Mouse (Mus musculus): ENCODE measurements at regions not wholly inside any gene's neighbourhood (a gene's known extent, or its start where the extent isn't known, plus 50 kb on each side); places are given as distances from the start of the nearest gene placed in this dataset.
"Not testable (repeated sequence)": the region's sequence is repeated elsewhere in the genome, so short reads cannot be mapped to it uniquely, and the experiment has no call there.

GRCm38 (mm10) chr11:56505068-56505467 lies 464.3 kb upstream of the Nmur2 start:
- WGBS, result 72% methylated on average over 4 of the region's 4 CpGs

GRCm38 (mm10) chr11:56514941-56515340 lies 474.1 kb upstream of the Nmur2 start:
- ATAC-seq (ENCODE audit: low read depth), result no peak
- H3K4me2 ChIP-seq, result no peak overlapping the region
- WGBS, result 61% methylated on average over 2 of the region's 2 CpGs
- no peak overlapping the region for H3K4me3 ChIP-seq
- no peaks in the 10 kb centered on the region for H3K4me1 ChIP-seq (replicated peaks)
- H3K27me3 ChIP-seq, result no peaks in the 10 kb centered on the region
- no peak overlapping the region for H3K9ac ChIP-seq
- H3K27ac ChIP-seq (replicated peaks), result no peak overlapping the region
- no peaks in the 10 kb centered on the region for H3K36me3 ChIP-seq
- H3K9me3 ChIP-seq, result no peaks in the 10 kb centered on the region

More at GRCm38 (mm10) chr11:56505068-56505467, 464.3 kb upstream of the Nmur2 start:
- no peaks in the 10 kb centered on the region for H3K27me3 ChIP-seq
- no peaks in the 10 kb centered on the region for H3K4me1 ChIP-seq (replicated peaks)
- no peaks in the 10 kb centered on the region for H3K36me3 ChIP-seq
- no peak overlapping the region for H3K27ac ChIP-seq (replicated peaks)
- H3K9me3 ChIP-seq, result no peaks in the 10 kb centered on the region
- H3K9ac ChIP-seq, result no peak overlapping the region
- no peak overlapping the region for H3K4me3 ChIP-seq
- no peak for ATAC-seq (ENCODE audit: low read depth)
- no peak overlapping the region for H3K4me2 ChIP-seq

GRCm38 (mm10) chr11:56518486-56518885 lies 477.7 kb upstream of the Nmur2 start:
- Histone ChIP-seq H3K4me1 (replicated peaks) (no peaks in the 10 kb centered on the region), H3K27ac (replicated peaks) (no peak overlapping the region), H3K4me2 (no peak overlapping the region), H3K4me3 (no peak overlapping the region), H3K36me3 (no peaks in the 10 kb centered on the region), H3K9ac (no peak overlapping the region), H3K27me3 (no peaks in the 10 kb centered on the region), H3K9me3 (no peaks in the 10 kb centered on the region)
- no peak for ATAC-seq (ENCODE audit: low read depth)
- WGBS, result 79% methylated on average over 2 of the region's 2 CpGs

- 63% methylated on average over 4 of the region's 4 CpGs for WGBS
- no peak for ATAC-seq (ENCODE audit: low read depth)
- H3K9me3 ChIP-seq, result 0 out of 2 replicates have a peak, but pooled peaks cover 4% of the 10 kb centered on the region
- H3K4me1 ChIP-seq (replicated peaks), result no peaks in the 10 kb centered on the region
- no peak overlapping the region for H3K4me2 ChIP-seq
- no peaks in the 10 kb centered on the region for H3K36me3 ChIP-seq
- H3K27me3 ChIP-seq, result no peaks in the 10 kb centered on the region
- no peak overlapping the region for H3K4me3 ChIP-seq
- H3K9ac ChIP-seq, result no peak overlapping the region
- H3K27ac ChIP-seq (replicated peaks), result no peak overlapping the region
These were observed 460.5 kb upstream of the Gria1 start for GRCm38 (mm10) chr11:56550736-56551135.

DNA sequence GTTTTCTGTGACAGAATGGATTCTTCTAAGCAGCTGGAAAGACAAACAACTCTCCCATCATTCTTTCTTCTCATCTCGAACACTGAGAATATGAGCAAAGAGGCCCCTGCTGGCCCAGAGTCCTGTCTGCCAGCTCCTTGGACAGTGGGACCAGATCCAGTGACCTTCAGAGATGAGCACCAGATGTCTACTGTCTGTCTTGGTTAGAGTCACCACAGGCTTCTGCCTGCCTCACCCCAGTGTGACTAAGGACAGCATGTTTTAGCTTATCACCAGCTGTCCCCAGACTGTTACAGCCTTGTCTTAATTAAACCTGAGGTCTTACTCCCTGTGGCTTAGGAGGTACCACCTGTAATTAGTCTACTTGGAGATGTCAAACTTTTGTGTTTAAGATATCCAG lies 454.9 kb upstream of the Gria1 start:
- 75% methylated on average over 1 of the region's 1 CpGs for WGBS
- H3K4me3 ChIP-seq, result no peak overlapping the region
- no peak overlapping the region for H3K9ac ChIP-seq
- no peaks in the 10 kb centered on the region for H3K4me1 ChIP-seq (replicated peaks)
- no peak for ATAC-seq (ENCODE audit: low read depth)
- H3K27me3 ChIP-seq, result no peaks in the 10 kb centered on the region
- no peak overlapping the region for H3K4me2 ChIP-seq
- H3K27ac ChIP-seq (replicated peaks), result no peak overlapping the region
- no peaks in the 10 kb centered on the region for H3K36me3 ChIP-seq
- H3K9me3 ChIP-seq, result 0 out of 2 replicates have a peak, but pooled peaks cover 4% of the 10 kb centered on the region

DNA sequence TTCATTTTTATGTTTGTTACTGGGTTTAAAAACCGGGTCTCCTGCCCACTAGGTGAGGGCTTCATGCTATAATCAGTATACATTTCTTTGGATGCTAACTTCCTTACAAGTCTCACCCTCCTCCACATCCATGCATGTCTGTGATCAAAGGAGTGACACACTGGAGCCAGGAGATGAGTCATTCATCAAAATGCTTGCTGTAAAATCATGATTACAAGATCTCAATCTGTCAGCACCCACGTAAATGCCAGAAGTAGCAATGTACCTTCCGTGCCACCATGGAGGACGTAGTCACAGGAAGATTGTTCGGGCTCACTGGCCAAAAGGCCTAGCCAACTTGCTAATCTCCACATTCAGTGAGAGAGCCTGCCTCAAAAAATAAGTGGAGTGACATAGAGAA lies 431.2 kb upstream of the Gria1 start:
- Histone ChIP-seq H3K9me3 (no peaks in the 10 kb centered on the region), H3K27me3 (no peaks in the 10 kb centered on the region), H3K36me3 (no peaks in the 10 kb centered on the region), H3K4me3 (no peak overlapping the region), H3K9ac (no peak overlapping the region), H3K4me2 (no peak overlapping the region), H3K4me1 (replicated peaks) (no peaks in the 10 kb centered on the region), H3K27ac (replicated peaks) (no peak overlapping the region)
- no peak for ATAC-seq (ENCODE audit: low read depth)
- 87% methylated on average over 5 of the region's 5 CpGs for WGBS

GRCm38 (mm10) chr11:56583054-56583453 lies 428.1 kb upstream of the Gria1 start:
- no peaks in the 10 kb centered on the region for H3K4me1 ChIP-seq (replicated peaks)
- H3K4me3 ChIP-seq, result no peak overlapping the region
- no peaks in the 10 kb centered on the region for H3K27me3 ChIP-seq
- 75% methylated on average over 3 of the region's 3 CpGs for WGBS
- H3K9ac ChIP-seq, result no peak overlapping the region
- H3K9me3 ChIP-seq, result no peaks in the 10 kb centered on the region
- H3K36me3 ChIP-seq, result no peaks in the 10 kb centered on the region
- ATAC-seq (ENCODE audit: low read depth), result no peak
- no peak overlapping the region for H3K27ac ChIP-seq (replicated peaks)
- no peak overlapping the region for H3K4me2 ChIP-seq

DNA sequence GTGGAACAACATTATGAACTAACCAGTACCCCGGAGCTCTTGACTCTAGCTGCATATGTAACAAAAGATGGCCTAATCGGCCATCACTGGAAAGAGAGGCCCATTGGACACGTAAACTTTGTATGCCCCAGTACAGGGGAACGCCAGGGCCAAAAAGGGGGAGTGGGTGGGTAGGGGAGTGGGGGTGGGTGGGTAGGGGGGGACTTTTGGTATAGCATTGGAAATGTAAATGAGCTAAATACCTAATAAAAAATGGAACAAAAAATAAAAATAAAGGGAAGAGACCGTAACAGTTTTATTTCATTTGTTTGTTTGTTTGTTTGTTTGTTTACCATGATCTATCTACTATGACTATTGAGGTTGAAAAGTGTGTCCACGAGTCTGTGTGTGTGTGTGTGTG lies 417.8 kb upstream of the Gria1 start:
- 86% methylated on average over 3 of the region's 6 CpGs for WGBS
- H3K27me3 ChIP-seq; H3K4me3 ChIP-seq; H3K4me2 ChIP-seq; H3K9me3 ChIP-seq; H3K27ac ChIP-seq (replicated peaks); H3K36me3 ChIP-seq; H3K4me1 ChIP-seq (replicated peaks); H3K9ac ChIP-seq: not testable (repeated sequence)
- peak; percentile 63; the same call in 1 of the 2 replicates for ATAC-seq (ENCODE audit: low read depth)

GRCm38 (mm10) chr11:56603742-56604141 lies 407.4 kb upstream of the Gria1 start:
- WGBS, result 87% methylated on average over 1 of the region's 1 CpGs
- Histone ChIP-seq H3K9ac (no peak overlapping the region), H3K27ac (replicated peaks) (no peak overlapping the region), H3K36me3 (no peaks in the 10 kb centered on the region), H3K4me1 (replicated peaks) (no peaks in the 10 kb centered on the region), H3K4me2 (no peak overlapping the region), H3K4me3 (no peak overlapping the region), H3K27me3 (no peaks in the 10 kb centered on the region), H3K9me3 (no peaks in the 10 kb centered on the region)
- no peak for ATAC-seq (ENCODE audit: low read depth)

GRCm38 (mm10) chr11:56627659-56628058 lies 383.5 kb upstream of the Gria1 start:
- WGBS, result 59% methylated on average over 3 of the region's 3 CpGs
- no peak for ATAC-seq (ENCODE audit: low read depth)

DNA sequence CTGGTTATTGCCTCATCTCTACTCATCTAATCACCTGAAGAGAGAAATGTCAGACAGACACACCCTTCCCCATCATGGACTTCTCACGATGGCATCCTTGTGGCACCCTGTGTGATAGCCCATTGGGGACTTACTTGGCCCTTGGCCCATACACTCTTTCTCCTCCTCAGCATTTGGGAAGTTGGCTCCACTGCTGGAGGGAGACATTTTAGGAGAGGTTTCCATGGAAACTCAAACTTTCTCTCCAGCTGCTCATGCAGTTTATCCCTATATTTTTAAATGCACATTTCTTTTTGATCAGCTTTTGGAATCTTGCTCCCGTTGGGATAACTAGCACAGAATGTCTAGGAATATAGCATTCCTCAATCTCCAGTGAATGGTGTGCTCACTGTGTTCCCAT lies 377.7 kb upstream of the Gria1 start:
- Histone ChIP-seq H3K9ac (no peak overlapping the region), H3K4me2 (no peak overlapping the region), H3K27me3 (no peaks in the 10 kb centered on the region), H3K36me3 (no peaks in the 10 kb centered on the region), H3K4me3 (no peak overlapping the region), H3K4me1 (replicated peaks) (peaks cover 13% of the 10 kb centered on the region; the same call in 1 of the 2 replicates), H3K9me3 (no peaks in the 10 kb centered on the region), H3K27ac (replicated peaks) (no peak overlapping the region)
- no peak for ATAC-seq (ENCODE audit: low read depth)
- WGBS, result 74% methylated on average over 2 of the region's 2 CpGs

More at GRCm38 (mm10) chr11:56627659-56628058, 383.5 kb upstream of the Gria1 start:
- Histone ChIP-seq H3K36me3 (no peaks in the 10 kb centered on the region), H3K9me3 (no peaks in the 10 kb centered on the region), H3K4me3 (no peak overlapping the region), H3K27ac (replicated peaks) (no peak overlapping the region), H3K4me1 (replicated peaks) (no peaks in the 10 kb centered on the region), H3K27me3 (no peaks in the 10 kb centered on the region), H3K4me2 (no peak overlapping the region), H3K9ac (no peak overlapping the region)

DNA sequence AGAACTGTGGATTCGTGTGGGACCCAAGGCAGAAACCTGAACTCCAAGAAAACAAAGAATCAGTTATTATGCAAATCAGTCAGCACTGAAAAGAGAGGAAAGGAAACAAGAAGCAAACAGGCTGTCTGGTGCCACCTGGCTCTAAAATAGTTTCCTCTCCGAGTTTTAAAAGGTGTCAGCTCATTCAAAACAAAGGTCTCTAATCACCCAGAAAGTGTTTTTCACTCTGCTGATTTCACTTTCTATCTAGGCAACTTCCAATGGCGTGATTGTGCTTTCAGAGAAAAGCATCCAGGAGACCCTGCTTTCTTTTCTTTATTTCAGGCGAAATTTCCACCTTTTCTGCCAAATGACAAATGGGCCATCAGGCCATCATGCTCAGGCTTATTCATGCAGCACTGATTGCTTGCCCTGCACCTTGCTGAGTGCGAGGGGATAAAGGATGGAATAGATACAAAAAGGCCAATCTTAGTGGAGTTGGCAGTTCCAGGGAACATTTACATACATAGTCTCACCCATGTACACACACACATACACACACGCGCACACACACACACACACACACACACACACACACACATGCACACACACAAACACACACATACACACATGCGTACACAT lies 374.5 kb upstream of the Gria1 start:
- Histone ChIP-seq H3K36me3 (no peaks in the 10 kb centered on the region), H3K4me1 (replicated peaks) (peaks cover 13% of the 10 kb centered on the region; the same call in 1 of the 2 replicates), H3K27ac (replicated peaks) (no peak overlapping the region), H3K4me3 (no peak overlapping the region), H3K4me2 (no peak overlapping the region), H3K9ac (no peak overlapping the region), H3K9me3 (no peaks in the 10 kb centered on the region), H3K27me3 (no peaks in the 10 kb centered on the region)
- no peak for ATAC-seq (ENCODE audit: low read depth)
- whole genome bisulfite sequencing, result 32% methylated on average over 8 of the region's 8 CpGs

GRCm38 (mm10) chr11:56641716-56642115 lies 369.5 kb upstream of the Gria1 start:
- Histone ChIP-seq H3K4me3 (no peak overlapping the region), H3K4me2 (no peak overlapping the region), H3K9ac (no peak overlapping the region), H3K4me1 (replicated peaks) (peaks cover 7% of the 10 kb centered on the region; the same call in 1 of the 2 replicates), H3K27me3 (no peaks in the 10 kb centered on the region), H3K27ac (replicated peaks) (no peak overlapping the region), H3K36me3 (no peaks in the 10 kb centered on the region), H3K9me3 (no peaks in the 10 kb centered on the region)
- WGBS, result 66% methylated on average over 3 of the region's 3 CpGs
- ATAC-seq (ENCODE audit: low read depth), result no peak

Data from neural tube, embryonic 13.5 days (tissue).